Mouse (Mus musculus): ENCODE data around the gene Cit. TPM values are rescaled to one million over a fixed set of nuclear protein-coding genes. Genes with fewer than 3 reads are reported as not detected.

The Cit gene
- polyA plus RNA-seq, 1 experiment: 19.0 TPM

DNA sequence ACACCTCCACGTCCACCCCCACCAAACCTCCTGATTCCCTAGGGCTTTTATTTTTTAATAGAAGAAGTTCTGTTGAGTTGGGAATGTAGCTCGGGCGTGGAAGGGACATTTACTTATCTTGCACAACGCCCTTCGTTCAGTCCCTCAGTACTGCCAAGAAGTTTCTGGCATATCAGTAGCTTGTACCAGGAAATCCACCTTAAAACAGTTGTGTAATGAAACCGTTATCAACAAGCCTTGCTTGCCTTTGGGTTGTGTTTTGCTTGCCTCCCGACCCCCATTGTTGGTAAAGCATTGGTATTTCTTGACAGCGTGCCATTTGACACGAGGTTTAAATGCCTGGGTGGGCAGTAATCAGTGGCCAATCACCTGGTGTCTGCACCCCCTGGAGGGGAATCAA, 39.4 kb downstream of the Cit start:
- no peak overlapping the region for H3K27ac ChIP-seq (ENCODE audit: control insufficient read depth, insufficient read depth, low read depth, low read length)
- peaks cover 3% of the 10 kb centered on the region for H3K36me3 ChIP-seq (ENCODE audit: control insufficient read depth, insufficient read depth, low read length)
- no peaks in the 10 kb centered on the region for H3K27me3 ChIP-seq (ENCODE audit: control insufficient read depth, insufficient read depth, low read length)
- TF ChIP-seq CTCF (IDR thresholded peaks at IDR 0.05; ENCODE audit: control insufficient read depth, insufficient read depth, insufficient replicate concordance, low read depth, low read length) (no peak), POLR2A (IDR thresholded peaks at IDR 0.05; ENCODE audit: control insufficient read depth, low read depth, low read length) (no peak)
- H3K4me3 ChIP-seq (ENCODE audit: control insufficient read depth, low read depth, low read length): no peak overlapping the region
- H3K4me1 ChIP-seq (ENCODE audit: control insufficient read depth, insufficient read depth, low read length): no peaks in the 10 kb centered on the region

DNA sequence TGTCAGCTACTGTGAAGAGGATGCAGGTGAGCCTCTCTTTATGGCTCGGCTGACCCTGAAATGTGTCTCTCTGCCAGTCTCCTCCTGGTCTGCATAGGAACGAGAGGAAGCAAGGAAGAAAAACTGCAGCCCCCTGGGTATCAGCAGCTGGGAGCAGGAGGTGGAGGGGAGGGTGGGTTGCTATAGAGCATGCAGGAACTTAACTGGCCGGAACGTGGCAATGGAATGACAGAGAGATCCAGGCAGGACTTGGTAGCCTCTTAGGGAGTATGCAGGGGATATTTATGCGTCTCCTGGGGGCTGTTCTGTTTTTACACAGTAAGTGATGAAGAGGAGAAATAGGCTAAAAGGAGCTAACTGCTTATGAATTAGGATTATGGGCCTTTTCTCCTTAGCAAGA, 48.7 kb downstream of the Cit start:
- no peaks in the 10 kb centered on the region for H3K4me1 ChIP-seq (ENCODE audit: control insufficient read depth, insufficient read depth, low read length)
- no peak overlapping the region for H3K4me3 ChIP-seq (ENCODE audit: control insufficient read depth, low read depth, low read length)
- no peaks in the 10 kb centered on the region for H3K27me3 ChIP-seq (ENCODE audit: control insufficient read depth, insufficient read depth, low read length)
- H3K36me3 ChIP-seq (ENCODE audit: control insufficient read depth, insufficient read depth, low read length): no peaks in the 10 kb centered on the region
- H3K27ac ChIP-seq (ENCODE audit: control insufficient read depth, insufficient read depth, low read depth, low read length): no peak overlapping the region
- TF ChIP-seq CTCF (IDR thresholded peaks at IDR 0.05; ENCODE audit: control insufficient read depth, insufficient read depth, insufficient replicate concordance, low read depth, low read length) (no peak), POLR2A (IDR thresholded peaks at IDR 0.05; ENCODE audit: control insufficient read depth, low read depth, low read length) (no peak)

DNA sequence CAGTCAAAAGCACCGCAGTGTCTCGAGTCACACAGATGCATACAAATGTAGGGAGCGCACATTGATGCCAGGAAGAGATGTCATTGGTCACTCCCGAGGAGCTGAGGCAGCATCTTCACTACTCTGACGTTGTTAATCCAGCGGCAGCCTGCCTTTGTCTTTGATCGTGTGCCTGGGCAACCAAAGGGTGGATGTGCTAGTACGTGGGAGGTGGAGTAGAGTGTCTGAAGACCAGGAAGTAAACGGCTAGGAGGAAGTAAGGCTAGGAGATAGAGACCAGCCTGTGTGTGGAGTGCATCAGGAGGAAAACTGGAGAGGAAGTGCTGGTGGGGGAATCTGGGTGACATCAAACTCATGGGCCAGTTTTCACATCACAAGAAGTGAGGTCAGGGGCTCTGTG, 52.0 kb downstream of the Cit start:
- Histone ChIP-seq H3K36me3 (ENCODE audit: control insufficient read depth, insufficient read depth, low read length) (no peaks in the 10 kb centered on the region), H3K27ac (ENCODE audit: control insufficient read depth, insufficient read depth, low read depth, low read length) (no peak overlapping the region), H3K4me3 (ENCODE audit: control insufficient read depth, low read depth, low read length) (no peak overlapping the region), H3K4me1 (ENCODE audit: control insufficient read depth, insufficient read depth, low read length) (no peaks in the 10 kb centered on the region), H3K27me3 (ENCODE audit: control insufficient read depth, insufficient read depth, low read length) (no peaks in the 10 kb centered on the region)
- no peak for TF ChIP-seq POLR2A (IDR thresholded peaks at IDR 0.05; ENCODE audit: control insufficient read depth, low read depth, low read length)
- TF ChIP-seq CTCF (IDR thresholded peaks at IDR 0.05; ENCODE audit: control insufficient read depth, insufficient read depth, insufficient replicate concordance, low read depth, low read length): no peak

DNA sequence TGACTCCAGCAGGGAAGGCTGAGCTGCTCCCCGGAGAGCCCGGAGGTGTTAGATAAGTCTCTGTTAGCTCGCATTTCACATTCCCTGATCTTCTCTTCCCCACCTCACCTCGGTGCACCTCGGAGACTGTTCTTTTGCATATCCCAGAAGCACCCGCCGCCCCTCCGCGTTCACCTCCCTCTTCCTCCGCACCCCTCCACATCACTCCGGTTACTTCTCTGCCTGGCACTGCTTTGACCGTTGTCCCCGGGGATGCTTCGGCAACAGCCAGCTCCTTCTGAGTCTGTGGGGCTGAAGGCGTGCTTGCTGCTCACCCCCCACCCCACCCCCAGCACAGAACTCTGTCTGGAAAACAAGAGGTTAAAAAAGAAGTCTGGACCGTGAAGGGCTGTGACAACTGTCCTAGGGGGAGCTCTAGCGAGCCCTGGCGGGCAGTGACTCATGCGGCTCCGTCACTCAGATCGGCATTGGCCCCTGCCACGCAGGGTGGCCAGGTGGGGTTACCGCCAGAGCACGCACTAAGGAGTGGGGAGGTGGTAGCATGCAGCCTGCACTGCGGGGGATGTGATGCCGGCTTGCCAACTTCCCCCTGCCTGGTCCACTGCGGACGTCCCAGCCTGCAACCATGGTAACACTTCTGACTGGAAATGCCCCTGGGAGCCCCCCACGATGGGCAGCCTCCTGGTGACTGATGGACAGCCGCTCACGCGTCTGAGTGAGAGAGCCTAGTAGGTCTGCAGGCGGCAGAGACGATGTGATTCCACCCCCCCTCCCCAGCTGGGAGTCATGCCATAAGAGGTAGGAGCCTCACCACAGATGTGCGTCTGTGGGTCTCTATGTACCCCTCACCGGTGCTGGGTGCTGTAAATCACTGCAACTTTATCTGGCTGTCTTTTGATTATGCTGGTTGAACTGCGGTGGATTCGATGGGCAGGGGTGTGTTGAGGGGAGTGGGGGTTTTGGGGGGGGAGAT, 62.2 kb downstream of the Cit start:
- no peak for TF ChIP-seq POLR2A (IDR thresholded peaks at IDR 0.05; ENCODE audit: control insufficient read depth, low read depth, low read length)
- TF ChIP-seq CTCF (IDR thresholded peaks at IDR 0.05; ENCODE audit: control insufficient read depth, insufficient read depth, insufficient replicate concordance, low read depth, low read length): no peak

DNA sequence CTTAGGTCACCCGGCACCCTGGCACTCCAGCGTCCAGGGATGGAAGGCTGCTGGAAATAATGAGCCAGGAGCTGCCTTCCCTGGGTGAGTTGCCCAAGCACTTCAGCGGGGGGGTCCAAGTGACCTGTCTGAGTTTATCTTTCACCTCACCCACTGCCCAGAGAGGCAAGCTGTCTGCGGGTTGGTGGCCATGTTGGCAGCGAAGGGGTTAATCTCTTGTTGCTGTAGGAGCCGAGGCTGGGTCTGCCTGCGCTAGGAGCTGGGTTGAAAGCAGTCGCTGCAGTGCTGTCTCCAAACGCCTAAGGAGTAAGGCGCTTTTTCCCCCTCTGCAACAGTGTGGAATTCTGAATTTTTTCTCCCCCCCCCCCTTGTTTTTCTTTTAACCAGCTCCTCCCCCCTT, 63.2 kb downstream of the Cit start:
- H3K4me3 ChIP-seq (ENCODE audit: control insufficient read depth, low read depth, low read length): no peak overlapping the region
- TF ChIP-seq POLR2A (IDR thresholded peaks at IDR 0.05; ENCODE audit: control insufficient read depth, low read depth, low read length): no peak
- TF ChIP-seq CTCF (IDR thresholded peaks at IDR 0.05; ENCODE audit: control insufficient read depth, insufficient read depth, insufficient replicate concordance, low read depth, low read length): no peak

More for the DNA sequence above, 62.2 kb downstream of the Cit start:
- Histone ChIP-seq H3K36me3 (ENCODE audit: control insufficient read depth, insufficient read depth, low read length) (peaks cover 1% of the 10 kb centered on the region; the same call in 1 of the 2 replicates), H3K27ac (ENCODE audit: control insufficient read depth, insufficient read depth, low read depth, low read length) (no peak overlapping the region), H3K4me3 (ENCODE audit: control insufficient read depth, low read depth, low read length) (no peak overlapping the region), H3K4me1 (ENCODE audit: control insufficient read depth, insufficient read depth, low read length) (no peaks in the 10 kb centered on the region), H3K27me3 (ENCODE audit: control insufficient read depth, insufficient read depth, low read length) (no peaks in the 10 kb centered on the region)

DNA sequence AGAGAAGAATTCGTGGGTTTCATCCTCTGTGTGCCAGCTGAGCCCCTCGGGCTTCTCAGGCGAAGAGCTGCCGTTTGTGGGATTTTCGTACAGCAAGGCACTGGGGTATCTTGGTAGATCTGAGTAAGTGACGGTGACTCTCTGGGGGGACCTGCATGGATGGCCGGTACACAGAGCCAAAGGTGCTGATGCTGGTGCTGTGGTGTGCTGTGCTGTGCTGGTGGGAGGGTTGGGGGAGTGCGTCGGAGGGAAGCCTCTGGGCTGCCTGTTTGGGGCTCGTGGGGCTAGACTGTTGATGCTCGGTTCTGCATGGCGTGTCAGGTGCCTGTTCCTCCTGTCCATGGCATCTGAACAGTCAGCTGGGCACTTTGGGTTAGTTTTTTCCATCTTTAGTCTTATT, 63.6 kb downstream of the Cit start:
- no peak overlapping the region for H3K27ac ChIP-seq (ENCODE audit: control insufficient read depth, insufficient read depth, low read depth, low read length)
- no peak overlapping the region for H3K4me3 ChIP-seq (ENCODE audit: control insufficient read depth, low read depth, low read length)
- H3K36me3 ChIP-seq (ENCODE audit: control insufficient read depth, insufficient read depth, low read length): peaks cover 1% of the 10 kb centered on the region; the same call in 1 of the 2 replicates

More for the DNA sequence above, 63.2 kb downstream of the Cit start:
- no peaks in the 10 kb centered on the region for H3K27me3 ChIP-seq (ENCODE audit: control insufficient read depth, insufficient read depth, low read length)
- no peak overlapping the region for H3K27ac ChIP-seq (ENCODE audit: control insufficient read depth, insufficient read depth, low read depth, low read length)
- H3K4me1 ChIP-seq (ENCODE audit: control insufficient read depth, insufficient read depth, low read length): no peaks in the 10 kb centered on the region
- peaks cover 1% of the 10 kb centered on the region; the same call in 1 of the 2 replicates for H3K36me3 ChIP-seq (ENCODE audit: control insufficient read depth, insufficient read depth, low read length)

DNA sequence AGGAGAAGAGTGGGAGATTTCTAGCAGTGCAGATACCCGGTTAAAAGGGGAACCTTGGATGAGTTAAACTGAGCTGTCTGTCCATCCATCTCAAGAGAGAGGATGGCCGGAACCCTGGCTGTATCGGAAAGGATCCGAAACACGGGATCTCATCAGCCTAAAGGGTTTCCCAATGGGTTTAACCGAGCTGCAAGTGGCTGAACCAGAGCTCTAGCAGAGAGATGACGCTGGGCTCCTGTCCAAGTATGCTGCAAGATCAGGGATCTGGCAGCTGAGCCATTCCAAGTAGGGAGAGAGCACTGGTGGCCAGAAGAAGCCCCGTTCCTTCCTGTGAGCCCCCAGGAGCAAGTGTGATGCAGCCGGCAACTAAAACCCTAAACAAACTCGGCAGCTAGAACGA, 64.0 kb downstream of the Cit start:
- H3K36me3 ChIP-seq (ENCODE audit: control insufficient read depth, insufficient read depth, low read length): peaks cover 1% of the 10 kb centered on the region; the same call in 1 of the 2 replicates

More for the DNA sequence above, 63.6 kb downstream of the Cit start:
- TF ChIP-seq CTCF (IDR thresholded peaks at IDR 0.05; ENCODE audit: control insufficient read depth, insufficient read depth, insufficient replicate concordance, low read depth, low read length) (no peak), POLR2A (IDR thresholded peaks at IDR 0.05; ENCODE audit: control insufficient read depth, low read depth, low read length) (no peak)
- Histone ChIP-seq H3K4me1 (ENCODE audit: control insufficient read depth, insufficient read depth, low read length) (no peaks in the 10 kb centered on the region), H3K27me3 (ENCODE audit: control insufficient read depth, insufficient read depth, low read length) (no peaks in the 10 kb centered on the region)

More for the DNA sequence above, 64.0 kb downstream of the Cit start:
- Histone ChIP-seq H3K27me3 (ENCODE audit: control insufficient read depth, insufficient read depth, low read length) (no peaks in the 10 kb centered on the region), H3K27ac (ENCODE audit: control insufficient read depth, insufficient read depth, low read depth, low read length) (no peak overlapping the region), H3K4me3 (ENCODE audit: control insufficient read depth, low read depth, low read length) (no peak overlapping the region), H3K4me1 (ENCODE audit: control insufficient read depth, insufficient read depth, low read length) (no peaks in the 10 kb centered on the region)
- TF ChIP-seq POLR2A (IDR thresholded peaks at IDR 0.05; ENCODE audit: control insufficient read depth, low read depth, low read length) (no peak), CTCF (IDR thresholded peaks at IDR 0.05; ENCODE audit: control insufficient read depth, insufficient read depth, insufficient replicate concordance, low read depth, low read length) (no peak)

All from testis, adult 2 months (tissue).